Mouse (Mus musculus): ENCODE measurements at regions not wholly inside any gene's neighbourhood (a gene's known extent, or its start where the extent isn't known, plus 50 kb on each side); places are given as distances from the start of the nearest gene placed in this dataset.

GRCm38 (mm10) chr1:105177015-105177762, 179.3 kb downstream of the Rnf152 start:
- H3K9me3 ChIP-seq (replicated peaks; ENCODE audit: control insufficient read depth, low read length), result no peaks in the 10 kb centered on the region
- no peak for DNase-seq (ENCODE audit: low spot score)

GRCm38 (mm10) chr1:105170979-105171378, 185.5 kb downstream of the Rnf152 start:
- Histone ChIP-seq H3K4me2 (ENCODE audit: low read length) (no peak overlapping the region), H3K27ac (ENCODE audit: low read depth, low read length) (no peak overlapping the region), H3K27me3 (replicated peaks; ENCODE audit: control insufficient read depth, insufficient read depth, low read length) (no peaks in the 10 kb centered on the region), H3K4me3 (ENCODE audit: low read depth, low read length) (no peak overlapping the region), H3K36me3 (ENCODE audit: control insufficient read depth, insufficient read depth, low read length) (no peaks in the 10 kb centered on the region), H3K4me1 (ENCODE audit: control insufficient read depth, insufficient read depth, low read length) (no peaks in the 10 kb centered on the region), H3K9ac (ENCODE audit: low read length) (no peak overlapping the region), H3K9me3 (replicated peaks; ENCODE audit: control insufficient read depth, low read length) (no peaks in the 10 kb centered on the region)
- 82% methylated on average over 1 of the region's 1 CpGs for WGBS
- no peak for DNase-seq (ENCODE audit: low spot score)
- ATAC-seq, result no peak

More at GRCm38 (mm10) chr1:105177015-105177762, 179.3 kb downstream of the Rnf152 start:
- 90% methylated on average over 10 of the region's 10 CpGs for WGBS
- no peak overlapping the region for H3K4me2 ChIP-seq (ENCODE audit: low read length)
- no peaks in the 10 kb centered on the region for H3K27me3 ChIP-seq (replicated peaks; ENCODE audit: control insufficient read depth, insufficient read depth, low read length)
- H3K27ac ChIP-seq (ENCODE audit: low read depth, low read length), result no peak overlapping the region
- ATAC-seq, result no peak
- H3K4me1 ChIP-seq (ENCODE audit: control insufficient read depth, insufficient read depth, low read length), result peaks cover 12% of the 10 kb centered on the region
- H3K36me3 ChIP-seq (ENCODE audit: control insufficient read depth, insufficient read depth, low read length), result no peaks in the 10 kb centered on the region
- no peak overlapping the region for H3K4me3 ChIP-seq (ENCODE audit: low read depth, low read length)
- no peak overlapping the region for H3K9ac ChIP-seq (ENCODE audit: low read length)

- Histone ChIP-seq H3K27me3 (replicated peaks; ENCODE audit: control insufficient read depth, insufficient read depth, low read length) (no peaks in the 10 kb centered on the region), H3K9ac (ENCODE audit: low read length) (no peak overlapping the region), H3K4me3 (ENCODE audit: low read depth, low read length) (no peak overlapping the region), H3K27ac (ENCODE audit: low read depth, low read length) (no peak overlapping the region), H3K9me3 (replicated peaks; ENCODE audit: control insufficient read depth, low read length) (no peaks in the 10 kb centered on the region), H3K4me2 (ENCODE audit: low read length) (no peak overlapping the region), H3K36me3 (ENCODE audit: control insufficient read depth, insufficient read depth, low read length) (no peaks in the 10 kb centered on the region), H3K4me1 (ENCODE audit: control insufficient read depth, insufficient read depth, low read length) (no peaks in the 10 kb centered on the region)
- WGBS, result 94% methylated on average over 4 of the region's 4 CpGs
- ATAC-seq (no peak), DNase-seq (ENCODE audit: low spot score) (no peak)
These were observed 186.4 kb downstream of the Rnf152 start for GRCm38 (mm10) chr1:105170114-105170506.

- ATAC-seq (no peak), DNase-seq (ENCODE audit: low spot score) (no peak)
- 83% methylated on average over 1 of the region's 1 CpGs for WGBS
- Histone ChIP-seq H3K9me3 (replicated peaks; ENCODE audit: control insufficient read depth, low read length) (no peaks in the 10 kb centered on the region), H3K27ac (ENCODE audit: low read depth, low read length) (no peak overlapping the region), H3K4me3 (ENCODE audit: low read depth, low read length) (no peak overlapping the region), H3K4me2 (ENCODE audit: low read length) (no peak overlapping the region), H3K4me1 (ENCODE audit: control insufficient read depth, insufficient read depth, low read length) (no peaks in the 10 kb centered on the region), H3K27me3 (replicated peaks; ENCODE audit: control insufficient read depth, insufficient read depth, low read length) (no peaks in the 10 kb centered on the region), H3K36me3 (ENCODE audit: control insufficient read depth, insufficient read depth, low read length) (no peaks in the 10 kb centered on the region), H3K9ac (ENCODE audit: low read length) (no peak overlapping the region)
These were observed 186.9 kb downstream of the Rnf152 start for GRCm38 (mm10) chr1:105169455-105170113.

GRCm38 (mm10) chr1:105168808-105169207, 187.7 kb downstream of the Rnf152 start:
- Histone ChIP-seq H3K36me3 (ENCODE audit: control insufficient read depth, insufficient read depth, low read length) (no peaks in the 10 kb centered on the region), H3K9ac (ENCODE audit: low read length) (no peak overlapping the region), H3K27ac (ENCODE audit: low read depth, low read length) (no peak overlapping the region), H3K4me2 (ENCODE audit: low read length) (no peak overlapping the region), H3K4me3 (ENCODE audit: low read depth, low read length) (no peak overlapping the region), H3K27me3 (replicated peaks; ENCODE audit: control insufficient read depth, insufficient read depth, low read length) (no peaks in the 10 kb centered on the region), H3K9me3 (replicated peaks; ENCODE audit: control insufficient read depth, low read length) (no peaks in the 10 kb centered on the region), H3K4me1 (ENCODE audit: control insufficient read depth, insufficient read depth, low read length) (no peaks in the 10 kb centered on the region)
- no peak for DNase-seq (ENCODE audit: low spot score)
- 81% methylated on average over 1 of the region's 1 CpGs for WGBS
- ATAC-seq, result no peak

- Histone ChIP-seq H3K4me3 (ENCODE audit: low read depth, low read length) (no peak overlapping the region), H3K9me3 (replicated peaks; ENCODE audit: control insufficient read depth, low read length) (no peaks in the 10 kb centered on the region), H3K36me3 (ENCODE audit: control insufficient read depth, insufficient read depth, low read length) (no peaks in the 10 kb centered on the region), H3K4me2 (ENCODE audit: low read length) (no peak overlapping the region), H3K9ac (ENCODE audit: low read length) (no peak overlapping the region), H3K27ac (ENCODE audit: low read depth, low read length) (no peak overlapping the region), H3K4me1 (ENCODE audit: control insufficient read depth, insufficient read depth, low read length) (no peaks in the 10 kb centered on the region), H3K27me3 (replicated peaks; ENCODE audit: control insufficient read depth, insufficient read depth, low read length) (no peaks in the 10 kb centered on the region)
- ATAC-seq (no peak), DNase-seq (ENCODE audit: low spot score) (no peak)
- WGBS, result 94% methylated on average over 2 of the region's 2 CpGs
These were observed 198.9 kb downstream of the Rnf152 start for GRCm38 (mm10) chr1:105157459-105158124.

GRCm38 (mm10) chr1:105152175-105152828, 204.2 kb downstream of the Rnf152 start:
- Histone ChIP-seq H3K9me3 (replicated peaks; ENCODE audit: control insufficient read depth, low read length) (no peaks in the 10 kb centered on the region), H3K4me2 (ENCODE audit: low read length) (no peak overlapping the region), H3K27ac (ENCODE audit: low read depth, low read length) (no peak overlapping the region), H3K4me1 (ENCODE audit: control insufficient read depth, insufficient read depth, low read length) (no peaks in the 10 kb centered on the region), H3K9ac (ENCODE audit: low read length) (no peak overlapping the region), H3K36me3 (ENCODE audit: control insufficient read depth, insufficient read depth, low read length) (no peaks in the 10 kb centered on the region), H3K27me3 (replicated peaks; ENCODE audit: control insufficient read depth, insufficient read depth, low read length) (no peaks in the 10 kb centered on the region), H3K4me3 (ENCODE audit: low read depth, low read length) (no peak overlapping the region)
- DNase-seq (ENCODE audit: low spot score), result no peak
- no peak for ATAC-seq
- 90% methylated on average over 6 of the region's 6 CpGs for WGBS

- H3K9ac ChIP-seq (ENCODE audit: low read length), result no peak overlapping the region
- H3K36me3 ChIP-seq (ENCODE audit: control insufficient read depth, insufficient read depth, low read length), result no peaks in the 10 kb centered on the region
- no peaks in the 10 kb centered on the region for H3K9me3 ChIP-seq (replicated peaks; ENCODE audit: control insufficient read depth, low read length)
- DNase-seq (ENCODE audit: low spot score) (no peak), ATAC-seq (no peak)
- no peaks in the 10 kb centered on the region for H3K4me1 ChIP-seq (ENCODE audit: control insufficient read depth, insufficient read depth, low read length)
- no peak overlapping the region for H3K4me3 ChIP-seq (ENCODE audit: low read depth, low read length)
- H3K4me2 ChIP-seq (ENCODE audit: low read length), result no peak overlapping the region
- H3K27me3 ChIP-seq (replicated peaks; ENCODE audit: control insufficient read depth, insufficient read depth, low read length), result no peaks in the 10 kb centered on the region
- H3K27ac ChIP-seq (ENCODE audit: low read depth, low read length), result no peak overlapping the region
- 23% methylated on average over 1 of the region's 1 CpGs for WGBS
These were observed 205.1 kb downstream of the Rnf152 start for GRCm38 (mm10) chr1:105151466-105151846.
